Mouse (Mus musculus): ENCODE measurements around the gene Gramd4.

GRCm38 (mm10) chr15:86175253-86176050 is 118.0 kb downstream of the Gramd4 start:
- TF ChIP-seq CTCF (IDR thresholded peaks at IDR 0.05; ENCODE audit: borderline replicate concordance, insufficient read depth, low read length) (no peak), POLR2A (IDR thresholded peaks at IDR 0.05; ENCODE audit: low read depth, low read length) (no peak)

All from embryonic fibroblast, embryonic 13.5 days (primary cell).